Mouse (Mus musculus) forebrain, embryonic 14.5 days (tissue): ENCODE measurements around the gene Epb41l1. TPM values are rescaled to one million over a fixed set of nuclear protein-coding genes. Genes with fewer than 3 reads are reported as not detected.

Experiments used
- ATAC-seq: fragments of 200-750 bp; cut with Nextera tagmentation; 2 replicates; pipeline ENCODE4 v1.8.0; 2017; ENCODE audit warnings: mild to moderate bottlenecking, moderate library complexity
- DNase-seq: peaks from one replicate; pipeline ENCODE4 v3.0.0-alpha.2; 2015; ENCODE audit warnings: low spot score
- H3K27ac ChIP-seq: fragments of 300-500 bp; sonication (generic); 2 replicates; pipeline ENCODE4 v1.5.1; 2014; ENCODE audit warnings: low read depth, mild to moderate bottlenecking, control low read depth, low read length, moderate library complexity
- H3K27me3 ChIP-seq: fragments of 300-500 bp; sonication (generic); replicated peaks from 2 replicates; pipeline ENCODE4 v1.6.1; 2014; ENCODE audit warnings: low read length, control low read depth, mixed read lengths; ENCODE audit not compliant: control insufficient read depth, insufficient read depth
- H3K36me3 ChIP-seq: fragments of 300-500 bp; sonication (generic); 2 replicates; pipeline ENCODE4 v1.6.1; 2014; ENCODE audit warnings: low read length, control low read depth; ENCODE audit not compliant: control insufficient read depth, insufficient read depth
- H3K4me1 ChIP-seq: fragments of 300-500 bp; sonication (generic); 2 replicates; pipeline ENCODE4 v1.6.1; 2014; ENCODE audit warnings: antibody characterized with exemption, low read length, control low read depth; ENCODE audit not compliant: control insufficient read depth, insufficient read depth
- H3K4me2 ChIP-seq: fragments of 300-500 bp; sonication (generic); 2 replicates; pipeline ENCODE4 v1.6.1; 2014; ENCODE audit warnings: mild to moderate bottlenecking, control low read depth, low read length
- H3K4me3 ChIP-seq: fragments of 300-500 bp; sonication (generic); 2 replicates; pipeline ENCODE4 v1.5.1; 2014; ENCODE audit warnings: low read depth, low read length, control low read depth
- H3K9ac ChIP-seq: fragments of 300-500 bp; sonication (generic); 2 replicates; pipeline ENCODE4 v1.6.1; 2014; ENCODE audit warnings: mild to moderate bottlenecking, low read length, control low read depth, moderate library complexity
- H3K9me3 ChIP-seq: fragments of 300-500 bp; sonication (generic); replicated peaks from 2 replicates; pipeline ENCODE4 v1.6.1; 2016; ENCODE audit warnings: low read length, control low read depth, mixed read lengths; ENCODE audit not compliant: control insufficient read depth
- WGBS: fragments of 180-500 bp; shearing (Covaris S2); extraction: QIAGEN DNeasy Blood & Tissue Kit; methylation state at CpG from one replicate; pipeline ENCODE4 v1.1.7; 2014; 5-methylcytosine and 5-hydroxymethylcytosine counted together
- polyA plus RNA-seq: library from polyadenylated mRNA; unstranded; fragments of >200 nt; fragmentation: Nextera tagmentation; extraction: Ambion mirVana; gene quantifications from 2 replicates; pipeline ENCODE4 v1.2.1, GENCODE M21; 2014

Gene Epb41l1
- polyA plus RNA-seq, 1 experiment from 2014 or later: 9.6 TPM

GRCm38 (mm10) chr2:156417194-156417593 lies 3.5 kb upstream of the Epb41l1 start:
- no peak overlapping the region for H3K9ac ChIP-seq
- H3K4me3 ChIP-seq: no peak overlapping the region
- H3K27me3 ChIP-seq: 0 out of 2 replicates have a peak, but pooled peaks cover 14% of the 10 kb centered on the region
- no peak overlapping the region for H3K4me2 ChIP-seq
- no peak for DNase-seq
- WGBS: 71% methylated on average over 1 of the region's 1 CpGs
- H3K27ac ChIP-seq: no peak overlapping the region
- H3K9me3 ChIP-seq: no peaks in the 10 kb centered on the region
- no peaks in the 10 kb centered on the region for H3K4me1 ChIP-seq
- no peak for ATAC-seq
- no peaks in the 10 kb centered on the region for H3K36me3 ChIP-seq

GRCm38 (mm10) chr2:156418467-156418866 lies 2.2 kb upstream of the Epb41l1 start:
- Histone ChIP-seq H3K27me3 (peaks cover 16% of the 10 kb centered on the region), H3K9me3 (no peaks in the 10 kb centered on the region), H3K4me2 (no peak overlapping the region), H3K27ac (no peak overlapping the region), H3K36me3 (no peaks in the 10 kb centered on the region), H3K9ac (no peak overlapping the region), H3K4me1 (no peaks in the 10 kb centered on the region), H3K4me3 (no peak overlapping the region)
- DNase-seq (no peak), ATAC-seq (no peak)
- WGBS: 84% methylated on average over 5 of the region's 5 CpGs

GRCm38 (mm10) chr2:156420327-156420693 lies 399 bp upstream of the Epb41l1 start:
- H3K27me3 ChIP-seq: peaks cover 16% of the 10 kb centered on the region
- no peaks in the 10 kb centered on the region for H3K9me3 ChIP-seq
- H3K36me3 ChIP-seq: no peaks in the 10 kb centered on the region
- H3K4me2 ChIP-seq: peak overlapping the region; percentile 86
- 6% methylated on average over 14 of the region's 14 CpGs for WGBS
- H3K4me1 ChIP-seq: no peaks in the 10 kb centered on the region
- ATAC-seq (0 out of 2 replicates have a peak, but pooled peaks have one; percentile 15), DNase-seq (peak; percentile 8)
- H3K4me3 ChIP-seq: peak overlapping the region; percentile 70
- peak overlapping the region; percentile 86 for H3K27ac ChIP-seq
- H3K9ac ChIP-seq: peak overlapping the region; percentile 84

GRCm38 (mm10) chr2:156421381-156422110 lies 837 bp downstream of the Epb41l1 start:
- no peaks in the 10 kb centered on the region for H3K9me3 ChIP-seq
- peak overlapping the region; percentile 86 for H3K4me2 ChIP-seq
- DNase-seq (peak; percentile 59), ATAC-seq (peak; percentile 78)
- no peaks in the 10 kb centered on the region for H3K36me3 ChIP-seq
- peak overlapping the region; percentile 84 for H3K9ac ChIP-seq
- H3K4me3 ChIP-seq: peak overlapping the region; percentile 70
- peaks cover 16% of the 10 kb centered on the region for H3K27me3 ChIP-seq
- H3K27ac ChIP-seq: peak overlapping the region; percentile 86
- H3K4me1 ChIP-seq: no peaks in the 10 kb centered on the region
- 1% methylated on average over 36 of the region's 36 CpGs for WGBS

GRCm38 (mm10) chr2:156422631-156423030 lies 1.9 kb downstream of the Epb41l1 start:
- Histone ChIP-seq H3K4me3 (peak overlapping the region; percentile 70), H3K36me3 (no peaks in the 10 kb centered on the region), H3K4me2 (peak overlapping the region; percentile 86), H3K27me3 (peaks cover 11% of the 10 kb centered on the region), H3K27ac (0 out of 2 replicates have a peak overlapping the region, but pooled peaks have one; percentile 6), H3K4me1 (no peaks in the 10 kb centered on the region), H3K9ac (peak overlapping the region; percentile 51), H3K9me3 (no peaks in the 10 kb centered on the region)
- no peak for ATAC-seq
- 10% methylated on average over 8 of the region's 8 CpGs for WGBS
- DNase-seq: no peak

GRCm38 (mm10) chr2:156423672-156424071 lies 3.0 kb downstream of the Epb41l1 start:
- H3K4me1 ChIP-seq: no peaks in the 10 kb centered on the region
- H3K9me3 ChIP-seq: no peaks in the 10 kb centered on the region
- DNase-seq (no peak), ATAC-seq (no peak)
- no peak overlapping the region for H3K4me3 ChIP-seq
- no peak overlapping the region for H3K9ac ChIP-seq
- H3K27ac ChIP-seq: no peak overlapping the region
- peaks cover 11% of the 10 kb centered on the region for H3K27me3 ChIP-seq
- H3K36me3 ChIP-seq: no peaks in the 10 kb centered on the region
- no peak overlapping the region for H3K4me2 ChIP-seq
- 83% methylated on average over 4 of the region's 4 CpGs for WGBS

- DNase-seq: no peak
- WGBS: 13% methylated on average over 2 of the region's 2 CpGs
- Histone ChIP-seq H3K4me1 (no peaks in the 10 kb centered on the region), H3K9me3 (no peaks in the 10 kb centered on the region), H3K4me3 (no peak overlapping the region), H3K9ac (no peak overlapping the region), H3K27ac (no peak overlapping the region), H3K27me3 (peaks cover 2% of the 10 kb centered on the region), H3K4me2 (no peak overlapping the region), H3K36me3 (no peaks in the 10 kb centered on the region)
- no peak for ATAC-seq
These were observed 4.9 kb downstream of the Epb41l1 start for GRCm38 (mm10) chr2:156425618-156426017.

- no peak overlapping the region for H3K4me3 ChIP-seq
- no peak overlapping the region for H3K27ac ChIP-seq
- no peaks in the 10 kb centered on the region for H3K4me1 ChIP-seq
- H3K27me3 ChIP-seq: peaks cover 2% of the 10 kb centered on the region
- no peaks in the 10 kb centered on the region for H3K36me3 ChIP-seq
- 72% methylated on average over 4 of the region's 4 CpGs for WGBS
- DNase-seq (no peak), ATAC-seq (no peak)
- no peak overlapping the region for H3K4me2 ChIP-seq
- no peak overlapping the region for H3K9ac ChIP-seq
- no peaks in the 10 kb centered on the region for H3K9me3 ChIP-seq
These were observed 5.4 kb downstream of the Epb41l1 start for GRCm38 (mm10) chr2:156426151-156426550.

- Histone ChIP-seq H3K4me2 (no peak overlapping the region), H3K36me3 (no peaks in the 10 kb centered on the region), H3K27me3 (no peaks in the 10 kb centered on the region), H3K9ac (no peak overlapping the region), H3K4me3 (no peak overlapping the region), H3K9me3 (no peaks in the 10 kb centered on the region), H3K27ac (no peak overlapping the region), H3K4me1 (no peaks in the 10 kb centered on the region)
- DNase-seq: no peak
- WGBS: 77% methylated on average over 10 of the region's 10 CpGs
- no peak for ATAC-seq
These were observed 9.1 kb downstream of the Epb41l1 start for GRCm38 (mm10) chr2:156429836-156430235.
